Mouse (Mus musculus): ENCODE data around the gene Stk32b.

Stk32b gene

DNA sequence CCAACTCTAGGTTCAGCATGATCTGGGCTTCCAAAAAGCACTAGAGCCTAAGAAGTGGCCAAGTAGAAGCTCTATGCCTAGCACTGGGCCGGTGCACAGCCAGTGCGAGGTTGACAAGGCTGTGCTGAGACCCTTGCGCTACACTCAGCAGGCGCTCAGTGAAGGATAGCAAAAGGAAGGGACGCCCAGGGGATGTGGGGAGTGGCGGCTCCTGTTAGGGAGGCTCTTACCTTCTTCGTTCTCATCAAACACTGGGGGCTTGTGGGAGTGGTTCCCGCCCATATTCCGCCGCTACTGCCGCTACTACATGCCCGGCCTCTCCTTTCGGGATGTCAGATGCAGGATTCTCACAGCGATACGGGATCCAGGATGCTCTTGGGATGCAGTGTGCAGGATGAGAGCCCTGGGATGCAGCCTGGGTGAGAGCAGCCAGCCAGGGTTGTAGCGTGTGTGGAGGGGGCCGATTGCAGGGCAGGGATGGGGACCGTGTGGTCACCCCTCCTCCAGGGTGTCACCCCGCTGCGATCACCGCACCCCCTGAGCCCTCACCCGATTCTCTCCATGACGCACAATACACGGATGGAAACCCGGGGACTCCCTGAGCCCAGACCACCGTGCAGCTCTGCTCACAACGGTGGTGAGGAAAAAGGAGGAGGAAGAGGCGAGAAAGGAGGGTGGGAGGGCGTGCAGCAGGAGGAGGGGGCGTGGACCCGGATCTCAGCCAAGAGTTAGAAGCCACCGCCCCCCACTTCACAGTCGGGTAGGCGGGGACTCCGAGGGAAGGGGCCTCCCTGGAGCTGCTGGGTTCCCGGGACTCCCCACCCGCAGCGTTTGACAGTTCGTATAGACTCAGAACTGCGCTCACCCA lies at the start of gene Stk32b:
Gene Stk32b (minus strand): TSS at position 667 of the 868 bp plus-strand sequence.
- DNase-seq (ENCODE audit: low read depth, low spot score) = no peak

DNA sequence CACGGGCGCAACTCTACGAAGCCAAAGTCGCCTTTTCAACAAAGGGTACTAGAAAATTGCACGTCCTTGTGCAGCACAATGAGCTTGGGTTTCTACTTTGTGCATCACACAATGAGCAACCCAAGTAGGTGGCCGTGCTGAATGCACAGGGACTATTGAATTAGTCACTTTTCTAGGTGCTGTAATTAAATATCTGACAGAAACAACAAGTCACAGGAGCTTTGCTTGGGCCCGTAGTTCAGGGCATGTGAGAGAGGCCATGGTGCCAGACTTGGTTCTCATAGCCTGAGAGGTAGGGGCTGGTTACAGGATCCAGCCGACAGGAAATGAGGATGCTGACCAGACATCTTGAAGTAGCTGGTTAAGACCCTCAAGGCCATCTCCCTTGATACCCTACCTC lies 48.9 kb upstream of the Stk32b start:
- DNase-seq (ENCODE audit: low read depth, low spot score) = no peak

DNA sequence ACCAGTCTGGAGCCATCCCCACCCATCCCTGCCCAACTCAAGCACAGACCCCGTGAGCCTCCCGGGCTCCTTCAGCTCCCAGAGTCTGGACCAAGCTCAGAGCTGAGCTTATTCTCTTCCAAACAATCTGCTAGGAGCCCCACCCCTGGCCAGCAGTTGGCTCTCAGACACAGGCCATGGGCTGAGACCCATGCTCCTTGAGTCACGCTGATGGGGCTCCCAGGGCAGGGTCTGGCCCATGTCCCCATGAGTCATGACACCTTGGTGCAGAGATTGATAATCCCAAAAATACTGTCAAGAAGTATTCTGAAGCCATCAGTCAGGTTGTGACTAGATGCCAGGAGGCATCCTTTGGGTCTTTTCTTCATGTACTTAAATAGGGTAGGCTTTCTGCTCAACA lies 45.1 kb upstream of the Stk32b start:
- DNase-seq (ENCODE audit: low read depth, low spot score) = no peak

- DNase-seq (ENCODE audit: low read depth, low spot score) = no peak
Observed at GRCm38 (mm10) chr5:37753366-37753765, 36.4 kb upstream of the Stk32b start.

DNA sequence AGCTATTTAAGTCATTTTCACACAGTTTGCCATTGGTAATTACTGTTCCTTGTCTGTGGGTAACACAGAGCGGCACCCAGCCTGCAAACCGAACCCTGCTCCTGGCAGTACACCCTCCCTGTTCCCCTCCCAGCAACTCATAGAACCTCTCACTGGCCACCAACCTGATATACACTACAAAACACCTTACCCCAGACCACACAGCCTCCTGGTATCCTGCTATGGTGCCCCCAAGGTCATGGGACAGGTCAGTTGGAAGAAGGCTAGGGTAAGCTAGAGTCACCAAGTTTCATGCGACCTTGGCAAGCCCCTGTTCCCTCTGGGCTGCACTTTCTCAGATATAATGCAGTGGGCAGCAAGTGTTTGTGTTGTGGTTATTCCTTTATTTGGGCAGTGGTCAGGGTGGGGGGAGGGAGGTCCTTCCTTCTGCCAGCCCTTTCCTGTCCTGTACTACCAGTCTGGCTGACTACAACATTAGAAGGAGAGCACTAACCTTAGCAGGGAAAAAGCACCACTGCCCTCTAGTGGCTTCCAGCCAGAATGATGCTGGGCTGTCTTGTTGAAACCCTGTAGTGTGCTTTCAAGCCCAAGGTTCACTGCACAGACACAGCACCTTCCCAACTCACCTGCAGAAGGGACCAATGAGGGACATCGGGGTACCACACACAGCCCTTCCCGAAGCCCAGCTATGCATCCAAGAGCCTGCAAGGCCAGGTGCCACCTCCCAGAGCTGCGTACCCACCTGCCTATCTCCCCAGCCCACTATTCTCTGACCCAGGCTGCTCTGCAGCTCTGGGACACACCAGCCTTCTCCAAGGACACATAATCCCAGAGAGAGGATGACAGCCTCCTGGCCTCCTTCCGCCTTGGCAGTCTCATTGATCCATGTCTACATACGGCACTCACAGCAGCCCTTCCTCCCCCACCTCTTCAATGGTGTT lies 35.3 kb upstream of the Stk32b start:
- no peak for DNase-seq (ENCODE audit: low read depth, low spot score)

DNA sequence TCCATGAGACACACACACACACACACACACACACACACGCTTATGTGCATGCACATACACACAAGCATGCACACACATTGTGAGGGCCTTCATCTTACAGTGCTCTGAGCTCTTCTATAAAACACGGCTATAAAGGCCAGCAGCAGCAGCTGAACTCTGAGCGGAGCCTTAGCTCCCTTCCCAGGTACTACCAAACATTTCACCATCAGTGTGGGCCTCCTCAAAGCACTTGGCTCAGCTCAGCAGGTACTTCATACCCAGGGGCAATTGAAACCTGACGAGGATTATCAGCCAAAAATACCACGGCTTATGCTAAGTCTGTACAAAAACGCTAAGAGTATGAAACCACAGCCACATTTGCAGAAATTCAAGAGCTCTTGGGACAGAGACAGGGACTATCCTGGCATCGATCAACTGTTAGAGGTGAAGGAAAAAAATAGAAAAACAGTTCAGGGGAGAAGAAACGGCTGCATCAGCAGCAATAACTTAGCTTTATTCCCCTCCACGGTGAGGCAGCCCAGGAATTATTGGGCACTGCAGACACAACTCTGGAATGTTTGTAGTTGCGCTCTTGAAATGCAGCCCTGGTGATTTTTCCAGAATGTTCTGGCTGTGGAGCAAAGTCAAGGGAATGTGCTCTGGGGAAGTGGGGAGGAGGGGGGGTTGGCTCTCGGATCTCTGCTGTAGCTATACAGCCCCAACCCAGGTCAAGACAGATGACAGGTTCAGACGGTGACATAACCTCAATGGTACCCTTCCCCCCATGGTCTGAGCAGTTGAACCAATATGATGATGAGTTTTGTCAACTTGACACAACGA lies 27.1 kb upstream of the Stk32b start:
- no peak for DNase-seq (ENCODE audit: low read depth, low spot score)

- no peak for DNase-seq (ENCODE audit: low read depth, low spot score)
Observed at GRCm38 (mm10) chr5:37736213-37736612, 19.2 kb upstream of the Stk32b start.

- no peak for DNase-seq (ENCODE audit: low read depth, low spot score)
Observed at GRCm38 (mm10) chr5:37735224-37735623, 18.3 kb upstream of the Stk32b start, which contains the start of gene Cytl1. Gene Cytl1 (plus strand): TSS chr5:37735519.

- DNase-seq (ENCODE audit: low read depth, low spot score) = no peak
Observed at GRCm38 (mm10) chr5:37730781-37731180, 13.8 kb upstream of the Stk32b start.

DNA sequence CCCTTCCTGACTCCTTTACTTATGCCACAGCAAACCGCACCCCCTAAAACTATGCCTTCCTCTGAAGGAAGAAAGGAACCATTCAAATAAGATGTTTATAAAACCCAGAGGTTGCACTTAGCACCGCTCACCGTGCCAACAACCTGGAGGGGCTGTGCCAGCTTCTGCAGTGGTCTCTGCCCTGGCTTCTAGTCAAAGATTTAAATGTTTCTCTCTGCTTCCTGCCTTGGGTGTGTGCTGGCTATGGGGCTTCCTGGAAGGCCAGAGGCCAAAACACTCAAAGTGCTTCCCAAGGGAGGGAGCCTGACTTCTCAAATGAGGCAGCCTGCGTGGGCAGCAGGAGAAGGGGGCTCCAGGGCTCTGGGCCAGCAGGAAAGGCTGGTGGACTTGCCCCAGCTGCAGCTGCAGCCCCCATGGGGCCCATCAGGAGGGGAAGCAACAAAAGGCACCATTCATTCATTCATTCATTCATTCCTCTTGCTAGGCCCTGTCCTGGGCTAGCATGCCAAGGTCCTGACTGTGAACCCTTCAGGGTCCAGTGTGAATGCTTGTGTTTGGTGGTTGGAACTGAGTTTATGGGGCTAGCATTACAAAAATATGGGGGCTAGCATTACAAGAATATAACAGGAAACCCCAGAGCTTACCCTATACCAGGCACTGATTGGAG lies 8.4 kb upstream of the Stk32b start:
- DNase-seq (ENCODE audit: low read depth, low spot score) = no peak

DNA sequence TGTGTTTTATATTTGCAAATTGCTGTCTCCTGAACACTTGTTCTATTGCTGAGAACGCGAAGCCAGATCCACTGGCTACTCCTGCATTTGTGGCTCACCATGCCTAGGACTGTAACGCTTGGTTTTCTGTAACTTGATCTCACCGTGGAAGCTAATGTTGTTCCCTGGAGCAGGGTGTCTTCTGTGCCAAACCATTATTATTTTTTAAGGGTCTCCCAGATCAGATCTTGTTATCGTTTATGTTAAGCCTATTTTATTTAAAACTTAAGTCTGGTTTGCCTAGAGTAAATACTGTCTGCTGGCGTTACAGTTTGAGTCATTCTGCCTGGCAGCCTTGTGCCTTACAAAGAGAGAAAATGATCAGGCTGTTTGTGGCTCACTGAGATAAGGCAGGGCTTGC lies 3.7 kb upstream of the Stk32b start:
- DNase-seq (ENCODE audit: low read depth, low spot score) = no peak

DNA sequence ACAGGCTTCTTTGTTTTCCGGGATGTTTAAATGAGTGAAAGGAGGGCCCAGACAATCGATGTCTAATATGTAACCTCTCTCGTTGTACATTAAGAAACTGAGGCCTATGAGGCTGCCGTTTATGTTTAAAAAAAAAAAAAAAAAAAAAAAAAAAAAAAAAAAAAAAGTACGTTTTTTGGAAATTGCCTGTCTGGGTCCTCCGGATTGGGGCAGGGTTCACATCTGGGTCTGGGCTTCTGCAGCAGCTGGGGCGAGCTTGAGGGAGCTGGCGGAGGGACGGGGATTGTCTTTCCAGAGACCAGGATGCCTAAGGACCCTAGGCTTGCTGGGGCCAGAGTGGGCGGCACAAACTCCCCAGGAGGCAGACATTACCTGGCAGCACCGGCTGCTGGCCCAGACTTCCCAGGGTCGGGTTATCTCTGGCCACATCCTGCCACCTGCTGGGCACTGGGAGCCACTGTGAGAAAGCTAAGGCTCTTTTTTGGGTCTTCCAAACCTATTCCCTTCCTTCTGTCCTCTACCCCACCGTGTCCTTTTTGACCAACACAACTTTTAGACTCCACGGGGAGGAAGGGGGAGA lies 503 bp upstream of the Stk32b start:
- DNase-seq (ENCODE audit: low read depth, low spot score) = no peak

DNA sequence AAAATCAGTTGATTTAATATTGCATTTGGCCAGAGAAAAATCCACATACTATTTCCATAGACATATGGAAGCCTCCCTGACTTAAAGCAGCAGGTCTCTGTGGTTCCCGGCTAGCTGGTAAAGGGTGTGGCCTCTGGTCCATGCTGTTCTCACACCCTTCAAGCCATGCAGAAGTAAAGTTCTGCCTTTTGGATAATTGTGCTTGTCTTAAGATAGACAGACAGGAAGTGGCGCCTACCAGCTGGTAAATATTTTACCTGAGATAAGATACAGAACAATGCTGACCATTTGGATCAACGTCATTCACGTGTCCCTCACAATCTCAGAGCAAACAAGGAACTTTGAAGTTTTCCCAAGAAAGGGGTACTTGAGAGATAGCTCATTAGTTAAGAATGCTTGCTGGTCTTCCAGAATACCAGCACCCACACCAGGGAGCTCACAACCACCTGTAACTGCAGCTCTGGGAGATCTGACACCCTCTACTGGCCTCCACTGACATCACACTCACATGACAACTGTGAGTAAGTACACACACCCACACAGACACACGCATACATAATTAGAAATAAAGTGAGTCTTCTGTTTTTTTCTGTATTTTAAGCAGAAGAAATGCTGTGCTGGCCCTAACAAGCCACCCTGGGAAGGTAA lies 7.6 kb downstream of the Stk32b start:
- no peak for DNase-seq (ENCODE audit: low read depth, low spot score)

- no peak for DNase-seq (ENCODE audit: low read depth, low spot score)
Observed at GRCm38 (mm10) chr5:37708124-37708523, 8.8 kb downstream of the Stk32b start.

DNA sequence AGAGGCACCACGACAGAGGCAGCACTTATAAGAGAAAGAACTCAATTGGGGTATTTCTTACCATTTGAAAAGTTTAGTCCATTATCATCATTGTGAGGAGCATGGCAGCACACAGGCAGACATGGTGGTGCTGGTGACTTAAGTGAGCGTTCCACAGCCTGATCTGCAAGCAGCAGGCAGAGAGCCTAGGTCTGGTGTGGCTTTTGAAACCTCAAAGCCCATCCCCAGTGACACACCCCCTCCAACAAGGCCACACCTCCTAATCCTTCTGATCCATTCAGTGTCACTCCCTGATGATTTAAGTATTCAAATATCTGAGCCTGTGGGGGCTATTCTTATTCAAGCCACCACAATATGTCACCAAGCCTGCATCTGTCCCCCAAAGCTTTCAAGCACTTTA lies 12.0 kb downstream of the Stk32b start:
- no peak for DNase-seq (ENCODE audit: low read depth, low spot score)

GRCm38 (mm10) chr5:37699757-37700156 lies 17.2 kb downstream of the Stk32b start:
- no peak for DNase-seq (ENCODE audit: low read depth, low spot score)

DNA sequence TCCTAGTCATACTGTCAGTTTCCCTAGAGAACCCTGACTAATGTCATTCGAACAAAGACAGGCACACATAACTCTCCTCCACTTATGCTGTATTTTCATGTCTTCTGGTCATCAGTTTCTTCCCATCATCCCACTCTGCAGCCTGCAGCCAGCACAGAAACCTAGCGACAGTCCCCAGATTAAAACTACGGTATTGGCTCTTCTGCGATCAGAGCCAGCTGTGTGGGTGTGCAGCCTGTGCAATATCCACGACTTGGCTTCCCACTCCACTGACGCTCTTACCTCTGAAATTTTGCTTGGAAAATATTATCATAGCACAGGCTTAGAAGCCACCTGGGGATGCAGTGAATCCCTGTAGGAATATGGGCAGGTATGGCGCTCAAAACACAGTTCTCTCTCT lies 19.7 kb downstream of the Stk32b start:
- no peak for DNase-seq (ENCODE audit: low read depth, low spot score)

- no peak for DNase-seq (ENCODE audit: low read depth, low spot score)
Observed at GRCm38 (mm10) chr5:37695773-37696172, 21.2 kb downstream of the Stk32b start.

GRCm38 (mm10) chr5:37692759-37693158 lies 24.2 kb downstream of the Stk32b start:
- no peak for DNase-seq (ENCODE audit: low read depth, low spot score)

DNA sequence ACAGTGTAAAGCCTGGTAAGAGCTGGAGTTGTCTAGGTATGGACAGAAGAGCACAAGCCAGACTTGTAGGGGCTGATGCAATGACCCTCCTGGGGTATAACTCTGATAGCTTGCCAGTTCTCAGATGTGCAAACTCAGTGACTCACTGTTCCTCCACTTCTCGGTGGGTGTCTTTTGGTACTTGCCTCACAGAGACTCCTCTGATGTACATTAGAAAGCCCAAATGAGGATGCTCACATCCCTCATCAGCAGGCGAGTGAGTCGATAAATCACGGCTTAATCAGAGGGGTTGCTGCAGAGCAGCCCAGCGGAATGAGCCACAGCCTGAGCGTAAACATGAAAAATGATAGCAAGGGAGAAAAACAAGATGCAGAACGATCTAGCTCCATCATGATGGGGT lies 46.2 kb downstream of the Stk32b start:
- no peak for DNase-seq (ENCODE audit: low read depth, low spot score)

All from c-Kit-negative CD71-positive TER-119-positive erythroid progenitor cells, embryonic 14.5 days (primary cell).